Mouse (Mus musculus) limb, embryonic 15.5 days (tissue): Measurements from ENCODE around the gene Il11. TPM values are rescaled to one million over a fixed set of nuclear protein-coding genes. Genes with fewer than 3 reads are reported as not detected.
"Not testable (repeated sequence)": the region's sequence is repeated elsewhere in the genome, so short reads cannot be mapped to it uniquely, and the experiment has no call there.

Experiments used
- ATAC-seq: fragments of 200-750 bp; cut with Nextera tagmentation; 2 replicates; pipeline ENCODE4 v1.8.0; 2017; ENCODE audit warnings: low read depth, moderate TSS enrichment; ENCODE audit not compliant: insufficient number of reproducible peaks, low FRiP score, low TSS enrichment
- H3K27ac ChIP-seq: fragments of 300-500 bp; sonication (generic); 2 replicates; pipeline ENCODE4 v1.5.1; 2015; ENCODE audit warnings: moderate library complexity, mild to moderate bottlenecking, inconsistent platforms
- H3K27me3 ChIP-seq: fragments of 300-500 bp; sonication (generic); 2 replicates; pipeline ENCODE4 v1.6.1; 2015; ENCODE audit warnings: inconsistent platforms
- H3K36me3 ChIP-seq: fragments of 300-500 bp; sonication (generic); 2 replicates; pipeline ENCODE4 v1.6.1; 2015; ENCODE audit warnings: inconsistent platforms
- H3K4me1 ChIP-seq: fragments of 300-500 bp; sonication (generic); 2 replicates; pipeline ENCODE4 v1.6.1; 2015; ENCODE audit warnings: inconsistent platforms
- H3K4me2 ChIP-seq: fragments of 300-500 bp; sonication (generic); 2 replicates; pipeline ENCODE4 v1.6.1; 2015; ENCODE audit warnings: mild to moderate bottlenecking, inconsistent platforms
- H3K4me3 ChIP-seq: fragments of 300-500 bp; sonication (generic); 2 replicates; pipeline ENCODE4 v1.5.1; 2015; ENCODE audit warnings: mild to moderate bottlenecking, inconsistent platforms
- H3K9ac ChIP-seq: fragments of 300-500 bp; sonication (generic); 2 replicates; pipeline ENCODE4 v1.6.1; 2015; ENCODE audit warnings: inconsistent platforms
- H3K9me3 ChIP-seq: fragments of 300-500 bp; sonication (generic); 2 replicates; pipeline ENCODE4 v1.6.1; 2016; ENCODE audit warnings: inconsistent platforms
- WGBS: fragments of 180-500 bp; shearing (Covaris S2); methylation state at CpG from one replicate; pipeline ENCODE4 v1.1.7; 2015; 5-methylcytosine and 5-hydroxymethylcytosine counted together
- polyA plus RNA-seq: library from polyadenylated mRNA; unstranded; fragments of >200 nt; fragmentation: Nextera tagmentation; extraction: Ambion mirVana; gene quantifications from 2 replicates; pipeline ENCODE4 v1.2.1, GENCODE M21; 2015

Il11 gene
- polyA plus RNA-seq, result 0.49 and 0.63 TPM in 2 replicates

DNA sequence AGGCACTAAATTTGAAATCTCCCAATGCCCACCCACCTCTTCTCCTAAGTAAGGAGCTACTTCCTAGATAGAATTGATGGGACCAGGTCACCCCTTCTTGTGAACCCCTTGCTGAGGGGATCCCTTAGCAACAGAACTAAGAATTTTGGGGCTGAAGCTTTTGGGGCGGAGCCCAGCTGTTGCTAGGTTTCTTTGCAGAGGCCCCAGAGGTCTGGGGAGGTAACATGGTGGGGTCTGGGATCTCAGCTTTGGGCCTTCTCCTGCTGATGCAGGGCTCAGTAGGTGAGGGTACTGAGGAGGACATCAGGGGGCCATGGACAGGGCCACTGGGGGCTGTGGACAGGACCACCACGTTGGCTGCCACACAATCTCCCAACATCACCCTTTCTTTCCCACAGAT is at the start of gene Il11, which contains the start of gene Tmem190:
Il11 (minus strand) TSS at position 101 of the 400 bp plus-strand sequence.
Tmem190 (plus strand) TSS at position 179 of the 400 bp plus-strand sequence.
- 70% methylated on average over 2 of the region's 2 CpGs for WGBS
- ATAC-seq, result no peak
- no peak within 1 kb of the TSS for H3K9ac ChIP-seq
- H3K9me3 ChIP-seq, result no peaks in the 10 kb centered on the region
- H3K27me3 ChIP-seq, result peaks cover 32% of the 10 kb centered on the region
- no peak within 1 kb of the TSS for H3K4me3 ChIP-seq
- no peak within 1 kb of the TSS for H3K27ac ChIP-seq
- H3K4me1 ChIP-seq, result peaks cover 11% of the 10 kb centered on the region; the same call in 1 of the 2 replicates
- H3K4me2 ChIP-seq, result no peak within 1 kb of the TSS
- peaks cover 6% of the 10 kb centered on the region; the same call in 1 of the 2 replicates for H3K36me3 ChIP-seq

DNA sequence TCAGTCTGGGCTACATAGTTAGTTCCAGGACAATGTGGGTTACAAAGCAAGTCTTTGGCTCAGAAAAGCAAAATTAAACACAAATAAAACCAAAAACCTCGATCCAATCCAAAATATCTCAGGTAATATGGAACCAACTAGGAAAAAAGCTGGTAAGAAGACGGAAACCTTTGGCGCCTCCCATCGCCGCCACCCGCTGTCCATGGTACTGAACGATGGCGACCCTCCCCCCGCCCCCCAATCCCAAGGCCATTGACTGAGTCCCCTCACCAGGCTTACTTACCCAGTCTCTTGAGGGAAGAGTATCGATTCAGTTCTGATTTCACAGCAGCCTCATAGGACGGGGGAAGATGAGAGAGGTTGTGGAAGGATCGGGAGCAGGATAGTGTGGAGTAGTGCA is 47.8 kb upstream of the Il11 start:
- H3K4me1 ChIP-seq, result 0 out of 2 replicates have a peak, but pooled peaks cover 3% of the 10 kb centered on the region
- no peak for ATAC-seq
- H3K4me2 ChIP-seq, result no peak overlapping the region
- H3K27ac ChIP-seq, result no peak overlapping the region
- H3K9me3 ChIP-seq, result no peaks in the 10 kb centered on the region
- H3K4me3 ChIP-seq, result no peak overlapping the region
- WGBS, result 4% methylated on average over 12 of the region's 12 CpGs
- H3K36me3 ChIP-seq, result no peaks in the 10 kb centered on the region
- no peak overlapping the region for H3K9ac ChIP-seq
- peaks cover 54% of the 10 kb centered on the region for H3K27me3 ChIP-seq

DNA sequence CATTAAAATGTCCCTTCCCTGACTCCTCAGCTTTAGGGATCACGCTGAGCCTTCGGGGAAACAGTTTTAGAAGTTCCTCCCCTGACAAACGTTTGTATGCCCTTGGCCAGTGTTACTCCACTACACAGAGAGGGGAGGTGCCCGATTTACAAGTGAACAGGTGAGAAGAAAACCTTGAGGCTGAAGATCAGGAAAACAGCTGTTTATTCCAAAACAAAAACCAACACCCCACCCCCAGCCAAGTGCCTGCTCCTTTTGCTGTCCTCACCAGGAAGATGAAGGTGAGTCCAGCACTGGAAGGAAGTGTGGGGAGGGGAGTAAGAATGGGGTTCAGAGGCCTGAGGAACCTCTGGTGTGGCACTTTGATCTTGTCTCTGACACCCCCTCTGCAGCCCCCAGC is 42.7 kb upstream of the Il11 start:
- Histone ChIP-seq H3K4me3 (no peak overlapping the region), H3K9ac (no peak overlapping the region), H3K27me3 (peaks cover 12% of the 10 kb centered on the region), H3K4me1 (no peaks in the 10 kb centered on the region), H3K4me2 (no peak overlapping the region), H3K9me3 (no peaks in the 10 kb centered on the region), H3K36me3 (no peaks in the 10 kb centered on the region), H3K27ac (no peak overlapping the region)
- ATAC-seq, result no peak
- 46% methylated on average over 4 of the region's 4 CpGs for WGBS

DNA sequence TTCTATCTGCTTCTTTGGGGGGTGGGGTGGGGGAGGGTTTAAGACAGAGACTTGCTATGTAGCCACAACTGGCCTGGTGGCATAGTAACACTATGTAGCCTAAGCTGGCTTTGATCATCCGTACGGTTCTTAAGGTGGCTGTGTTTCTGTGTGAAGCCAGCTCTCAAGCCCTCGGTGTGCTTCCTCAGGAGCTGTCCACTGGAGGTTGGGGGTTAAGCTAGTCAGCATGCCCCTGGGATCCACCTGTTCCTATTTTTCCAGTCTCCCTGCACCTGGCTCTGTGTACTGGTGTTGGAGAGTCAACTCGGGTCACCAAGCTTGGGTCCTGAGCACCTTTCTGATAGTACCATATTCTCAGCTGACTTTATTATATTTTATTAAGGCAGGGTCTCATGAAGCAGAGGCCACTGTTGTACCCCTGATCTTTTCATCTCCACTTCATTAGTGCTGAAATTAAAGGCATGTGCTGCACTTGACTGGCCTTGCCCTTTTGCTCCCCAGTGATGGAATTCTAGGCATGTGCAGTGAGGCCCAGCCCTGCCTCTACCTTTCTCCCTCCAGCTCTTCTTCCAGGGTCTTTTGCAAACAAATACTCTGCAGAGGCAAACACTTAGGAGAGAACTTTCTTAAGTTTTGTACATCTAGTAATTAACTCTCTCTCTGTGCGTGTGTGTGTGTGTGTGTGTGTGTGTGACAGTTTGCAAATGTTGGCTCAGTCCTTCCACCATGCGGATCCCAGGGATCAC is 39.7 kb upstream of the Il11 start:
- Histone ChIP-seq H3K4me1 (no peaks in the 10 kb centered on the region), H3K36me3 (no peaks in the 10 kb centered on the region), H3K27me3 (peaks cover 4% of the 10 kb centered on the region; the same call in 1 of the 2 replicates), H3K9me3 (no peaks in the 10 kb centered on the region), H3K4me3 (no peak overlapping the region), H3K4me2 (no peak overlapping the region), H3K9ac (no peak overlapping the region), H3K27ac (no peak overlapping the region)
- 51% methylated on average over 6 of the region's 6 CpGs for WGBS
- ATAC-seq, result no peak

DNA sequence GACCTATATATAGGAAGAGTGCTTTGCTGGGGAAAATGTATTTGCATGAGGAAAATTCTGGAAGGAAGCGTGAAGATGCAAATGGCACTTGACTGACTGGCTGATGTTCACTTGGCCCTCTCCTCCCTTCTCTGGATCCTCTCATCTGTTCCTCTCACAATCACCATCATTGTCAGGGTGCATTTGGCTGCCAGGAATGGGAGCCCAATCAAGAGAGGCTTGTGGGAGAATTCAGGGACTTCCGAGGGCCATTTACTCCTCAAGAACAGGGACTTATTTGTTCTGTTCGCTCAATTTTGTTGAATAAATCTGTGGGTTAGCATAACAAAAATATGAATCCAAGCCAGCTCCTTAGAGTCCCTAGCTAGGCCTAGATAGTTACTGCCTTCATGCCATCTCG is 39.0 kb upstream of the Il11 start:
- no peak for ATAC-seq
- Histone ChIP-seq H3K27me3 (peaks cover 4% of the 10 kb centered on the region; the same call in 1 of the 2 replicates), H3K9me3 (no peaks in the 10 kb centered on the region), H3K4me2 (no peak overlapping the region), H3K9ac (no peak overlapping the region), H3K27ac (no peak overlapping the region), H3K4me1 (no peaks in the 10 kb centered on the region), H3K4me3 (no peak overlapping the region), H3K36me3 (no peaks in the 10 kb centered on the region)
- 86% methylated on average over 4 of the region's 4 CpGs for WGBS

DNA sequence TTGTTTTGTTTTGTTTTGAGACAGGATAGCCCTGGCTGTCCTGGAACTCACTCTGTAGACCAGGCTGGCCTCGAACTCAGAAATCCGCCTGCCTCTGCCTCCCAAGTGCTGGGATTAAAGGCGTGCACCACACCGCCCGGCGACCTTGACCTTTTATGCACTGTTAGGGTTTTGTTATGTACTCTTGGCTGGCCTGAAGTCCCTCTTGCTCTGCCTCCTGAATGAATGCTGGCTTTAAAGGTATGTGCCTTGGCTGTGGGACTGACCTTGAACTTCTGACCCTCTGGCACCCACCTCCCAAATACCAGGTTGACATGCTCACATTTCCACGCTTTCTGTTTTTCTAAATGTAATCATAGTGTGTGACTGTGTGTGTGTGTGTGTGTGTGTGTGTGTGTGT is 38.3 kb upstream of the Il11 start:
- not testable (repeated sequence) for H3K27me3 ChIP-seq, H3K4me2 ChIP-seq
- WGBS, result 84% methylated on average over 7 of the region's 7 CpGs

DNA sequence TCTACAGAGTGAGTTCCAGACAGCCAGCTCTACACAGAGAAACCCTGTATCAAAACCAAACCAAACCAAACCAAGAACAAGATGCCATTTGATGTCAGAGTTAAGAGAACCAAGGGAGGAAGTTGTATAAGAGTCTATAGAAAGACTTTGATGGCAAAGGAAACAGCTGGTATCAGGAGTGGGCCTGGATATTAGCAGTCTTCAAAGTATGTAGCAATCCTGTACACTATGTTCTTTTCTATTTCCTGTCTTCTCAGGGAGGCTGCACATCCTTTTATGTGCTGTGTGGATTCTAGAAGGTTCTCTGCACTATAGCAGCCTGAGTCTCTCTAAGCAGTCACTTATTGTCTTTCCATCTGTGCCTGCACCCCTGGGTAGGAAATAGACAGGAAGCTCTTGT is 33.9 kb upstream of the Il11 start:
- Histone ChIP-seq H3K27ac (no peak overlapping the region), H3K9me3 (no peaks in the 10 kb centered on the region), H3K4me3 (no peak overlapping the region), H3K4me2 (no peak overlapping the region), H3K4me1 (peaks cover 6% of the 10 kb centered on the region; the same call in 1 of the 2 replicates), H3K27me3 (no peaks in the 10 kb centered on the region), H3K9ac (no peak overlapping the region), H3K36me3 (no peaks in the 10 kb centered on the region)
- ATAC-seq, result no peak

More for the DNA sequence above, 38.3 kb upstream of the Il11 start:
- H3K9me3 ChIP-seq, H3K4me3 ChIP-seq, H3K36me3 ChIP-seq, H3K27ac ChIP-seq, H3K9ac ChIP-seq, H3K4me1 ChIP-seq, ATAC-seq: not testable (repeated sequence)

DNA sequence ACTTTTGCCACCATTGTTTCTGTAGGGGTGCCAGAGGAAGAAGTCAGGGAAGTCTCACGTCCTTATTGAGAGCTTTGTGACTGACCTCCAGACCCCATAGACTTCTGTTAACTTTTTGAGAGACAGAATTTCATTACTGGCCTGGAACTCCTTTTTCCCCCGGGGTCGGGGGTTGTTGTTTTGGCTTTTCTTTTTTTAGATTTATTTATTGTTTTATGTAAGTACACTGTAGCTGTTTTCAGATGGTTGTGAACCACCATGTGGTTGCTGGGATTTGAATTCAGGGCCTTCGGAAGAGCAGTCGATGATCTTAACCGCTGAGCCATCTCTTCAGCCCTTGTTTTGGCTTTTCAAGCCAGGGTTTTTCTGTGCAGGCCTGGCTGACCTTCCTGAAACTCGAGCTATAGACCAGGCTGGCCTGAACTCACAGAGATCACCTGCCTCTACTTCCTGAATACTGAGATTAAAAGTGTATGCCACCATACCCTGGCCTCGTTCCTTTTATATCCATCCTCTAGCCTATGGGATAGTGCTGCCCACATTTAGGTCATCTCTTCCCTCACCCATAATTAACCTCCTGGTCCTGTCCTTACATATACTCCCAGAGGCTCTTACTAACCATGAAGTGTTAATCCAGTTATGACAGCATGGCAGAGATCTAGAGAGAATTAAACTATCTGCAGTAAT is 30.6 kb upstream of the Il11 start:
- H3K4me1 ChIP-seq, result peaks cover 25% of the 10 kb centered on the region
- peaks cover 19% of the 10 kb centered on the region for H3K36me3 ChIP-seq
- peak overlapping the region; percentile 99 for H3K27ac ChIP-seq
- no peaks in the 10 kb centered on the region for H3K9me3 ChIP-seq
- H3K4me3 ChIP-seq, result peak overlapping the region; percentile 98
- H3K9ac ChIP-seq, result 0 out of 2 replicates have a peak overlapping the region, but pooled peaks have one; percentile 29
- peak overlapping the region; percentile 65 for H3K4me2 ChIP-seq
- H3K27me3 ChIP-seq, result no peaks in the 10 kb centered on the region
- WGBS, result 28% methylated on average over 8 of the region's 8 CpGs
- no peak for ATAC-seq

DNA sequence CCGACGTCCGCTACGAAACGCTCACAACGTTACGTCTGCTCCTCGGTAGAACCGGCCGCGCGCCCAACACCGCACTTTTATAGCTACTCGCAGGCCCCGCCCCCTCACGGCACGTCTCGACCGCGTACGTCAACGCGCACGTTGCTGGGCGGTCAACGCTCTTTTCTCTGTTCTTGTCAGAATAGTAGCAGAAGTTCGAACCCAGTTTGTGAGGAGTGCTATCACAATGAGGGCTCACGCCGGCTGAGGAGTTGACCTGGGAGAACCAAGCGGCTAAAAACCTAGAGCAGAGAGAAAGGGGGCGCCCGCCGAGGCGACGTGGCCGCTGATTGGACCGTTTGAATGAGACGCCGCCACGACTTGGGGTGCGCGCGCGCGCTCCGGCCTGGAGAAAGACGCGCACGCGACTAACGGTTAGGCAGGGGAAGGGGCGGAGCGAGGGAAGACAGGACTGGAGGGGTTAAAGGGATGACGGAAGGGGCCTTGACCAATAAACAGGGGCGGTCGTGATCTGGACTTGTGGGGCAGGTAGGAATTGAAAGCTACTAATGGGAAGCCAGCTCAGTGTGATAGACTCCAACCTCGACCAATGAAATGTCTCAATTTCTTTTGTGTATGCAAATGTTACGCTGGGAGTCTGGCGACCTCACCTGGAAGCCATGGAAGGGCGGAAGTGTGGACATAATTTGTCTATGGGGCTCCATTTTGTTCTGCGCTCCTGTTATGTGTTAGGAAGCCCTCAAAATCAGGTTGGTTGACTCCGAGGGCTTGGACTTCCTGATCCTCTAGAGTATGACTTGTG is 29.8 kb upstream of the Il11 start, which contains the start of gene Ube2s:
Ube2s (minus strand) TSS at position 288 of the 802 bp plus-strand sequence.
- peaks cover 22% of the 10 kb centered on the region for H3K36me3 ChIP-seq
- H3K9ac ChIP-seq, result peak within 1 kb of the TSS; percentile 97
- under 1% methylated on average over 62 of the region's 62 CpGs for WGBS
- peak within 1 kb of the TSS; percentile 98 for H3K4me3 ChIP-seq
- H3K4me2 ChIP-seq, result peak within 1 kb of the TSS; percentile 65
- ATAC-seq, result peak; percentile 99
- no peaks in the 10 kb centered on the region for H3K27me3 ChIP-seq
- H3K9me3 ChIP-seq, result no peaks in the 10 kb centered on the region
- H3K4me1 ChIP-seq, result peaks cover 25% of the 10 kb centered on the region
- H3K27ac ChIP-seq, result peak within 1 kb of the TSS; percentile 99

DNA sequence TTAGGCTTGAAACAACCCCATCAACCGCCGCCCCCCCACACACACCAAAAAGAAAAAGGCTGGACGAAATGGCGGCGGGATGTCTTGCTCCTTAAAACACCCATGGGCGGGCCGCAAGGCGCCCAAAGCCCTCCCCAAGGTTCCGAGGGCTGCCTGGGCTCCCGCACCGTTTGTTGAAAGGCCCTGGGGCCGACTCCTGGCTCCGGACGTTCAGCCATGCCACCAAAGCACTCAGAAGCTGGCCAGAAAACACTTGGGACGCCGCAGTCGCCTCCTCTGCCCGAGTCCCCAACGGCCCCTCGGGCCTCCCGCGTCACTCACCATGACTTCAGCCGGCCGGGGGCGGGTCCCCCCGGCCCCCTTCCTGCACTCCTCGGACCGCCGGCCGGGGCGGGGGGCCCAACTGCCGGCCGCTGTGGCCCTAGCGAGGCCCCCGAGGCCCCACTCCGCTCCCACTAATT is 29.2 kb upstream of the Il11 start:
- Histone ChIP-seq H3K27me3 (no peaks in the 10 kb centered on the region), H3K27ac (peak overlapping the region; percentile 99), H3K9me3 (no peaks in the 10 kb centered on the region), H3K36me3 (peaks cover 28% of the 10 kb centered on the region), H3K4me3 (peak overlapping the region; percentile 98), H3K4me2 (peak overlapping the region; percentile 65), H3K4me1 (peaks cover 25% of the 10 kb centered on the region), H3K9ac (peak overlapping the region; percentile 97)
- WGBS, result under 1% methylated on average over 35 of the region's 36 CpGs
- no peak for ATAC-seq

DNA sequence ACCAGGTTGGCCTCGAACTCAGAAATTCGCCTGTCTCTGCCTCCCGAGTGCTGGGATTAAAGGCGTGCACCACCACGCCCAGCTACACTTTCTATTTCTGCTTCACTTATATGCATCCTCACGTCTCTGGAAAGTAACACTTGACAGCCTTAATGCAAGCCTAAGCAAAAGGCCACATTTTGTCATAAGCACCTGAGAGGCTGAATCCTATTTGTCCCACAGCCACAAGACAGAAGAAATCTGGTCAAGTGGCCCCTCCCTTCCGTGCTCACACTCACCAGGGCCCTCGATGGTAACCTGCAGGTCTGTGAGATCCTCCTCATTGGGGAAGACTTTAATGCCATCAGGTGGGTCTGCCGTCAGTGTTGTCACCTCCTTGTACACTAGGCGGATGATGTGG is 28.5 kb upstream of the Il11 start:
- H3K4me2 ChIP-seq, result peak overlapping the region; percentile 65
- peaks cover 36% of the 10 kb centered on the region for H3K36me3 ChIP-seq
- H3K9ac ChIP-seq, result peak overlapping the region; percentile 97
- H3K27me3 ChIP-seq, H3K9me3 ChIP-seq, H3K27ac ChIP-seq, ATAC-seq: not testable (repeated sequence)
- peaks cover 25% of the 10 kb centered on the region for H3K4me1 ChIP-seq
- 30% methylated on average over 10 of the region's 10 CpGs for WGBS
- peak overlapping the region; percentile 98 for H3K4me3 ChIP-seq
